Mouse (Mus musculus): ENCODE measurements at regions not wholly inside any gene's neighbourhood (a gene's known extent, or its start where the extent isn't known, plus 50 kb on each side); places are given as distances from the start of the nearest gene placed in this dataset.

GRCm38 (mm10) chr9:103813791-103814190 is 52.2 kb upstream of the Tmem108 start:
- Histone ChIP-seq H3K36me3 (ENCODE audit: insufficient read depth, low read length) (no peaks in the 10 kb centered on the region), H3K9ac (replicated peaks; ENCODE audit: low read depth) (no peak overlapping the region), H3K4me1 (ENCODE audit: insufficient read depth, low read depth, low read length) (no peaks in the 10 kb centered on the region), H3K27me3 (replicated peaks; ENCODE audit: insufficient read depth, low read length) (no peaks in the 10 kb centered on the region), H3K4me2 (replicated peaks; ENCODE audit: low read depth, low read length) (no peak overlapping the region), H3K4me3 (ENCODE audit: low read depth, low read length) (no peak overlapping the region), H3K9me3 (ENCODE audit: low read length) (no peaks in the 10 kb centered on the region), H3K27ac (ENCODE audit: low read length) (no peak overlapping the region)
- WGBS = 81% methylated on average over 9 of the region's 9 CpGs
- TF ChIP-seq CTCF (IDR thresholded peaks at IDR 0.05) = no peak
- no peak for TF ChIP-seq EP300 (IDR thresholded peaks at IDR 0.05)
- no peak for ATAC-seq
- DNase-seq (ENCODE audit: low spot score) = no peak

- Histone ChIP-seq H3K4me1 (ENCODE audit: insufficient read depth, low read depth, low read length) (no peaks in the 10 kb centered on the region), H3K9me3 (ENCODE audit: low read length) (no peaks in the 10 kb centered on the region), H3K9ac (replicated peaks; ENCODE audit: low read depth) (no peak overlapping the region), H3K27ac (ENCODE audit: low read length) (no peak overlapping the region), H3K4me2 (replicated peaks; ENCODE audit: low read depth, low read length) (no peak overlapping the region), H3K27me3 (replicated peaks; ENCODE audit: insufficient read depth, low read length) (no peaks in the 10 kb centered on the region), H3K4me3 (ENCODE audit: low read depth, low read length) (no peak overlapping the region), H3K36me3 (ENCODE audit: insufficient read depth, low read length) (no peaks in the 10 kb centered on the region)
- TF ChIP-seq EP300 (IDR thresholded peaks at IDR 0.05) = no peak
- TF ChIP-seq CTCF (IDR thresholded peaks at IDR 0.05) = no peak
- WGBS = 70% methylated on average over 2 of the region's 2 CpGs
- ATAC-seq (no peak), DNase-seq (ENCODE audit: low spot score) (peak; percentile 13)
These were observed 57.4 kb upstream of the Tmem108 start for GRCm38 (mm10) chr9:103818998-103819397.

GRCm38 (mm10) chr9:103821632-103822031 is 60.0 kb upstream of the Tmem108 start:
- no peaks in the 10 kb centered on the region for H3K4me1 ChIP-seq (ENCODE audit: insufficient read depth, low read depth, low read length)
- H3K4me2 ChIP-seq (replicated peaks; ENCODE audit: low read depth, low read length) = no peak overlapping the region
- no peak for ATAC-seq
- TF ChIP-seq CTCF (IDR thresholded peaks at IDR 0.05) = no peak
- no peak for TF ChIP-seq EP300 (IDR thresholded peaks at IDR 0.05)
- H3K9me3 ChIP-seq (ENCODE audit: low read length) = no peaks in the 10 kb centered on the region
- H3K27ac ChIP-seq (ENCODE audit: low read length) = no peak overlapping the region
- no peaks in the 10 kb centered on the region for H3K36me3 ChIP-seq (ENCODE audit: insufficient read depth, low read length)
- 80% methylated on average over 3 of the region's 3 CpGs for WGBS
- DNase-seq (ENCODE audit: low spot score) = no peak
- H3K27me3 ChIP-seq (replicated peaks; ENCODE audit: insufficient read depth, low read length) = no peaks in the 10 kb centered on the region
- no peak overlapping the region for H3K9ac ChIP-seq (replicated peaks; ENCODE audit: low read depth)
- no peak overlapping the region for H3K4me3 ChIP-seq (ENCODE audit: low read depth, low read length)

- Histone ChIP-seq H3K4me2 (replicated peaks; ENCODE audit: low read depth, low read length) (no peak overlapping the region), H3K4me3 (ENCODE audit: low read depth, low read length) (no peak overlapping the region), H3K27ac (ENCODE audit: low read length) (no peak overlapping the region), H3K9ac (replicated peaks; ENCODE audit: low read depth) (no peak overlapping the region), H3K36me3 (ENCODE audit: insufficient read depth, low read length) (no peaks in the 10 kb centered on the region), H3K9me3 (ENCODE audit: low read length) (no peaks in the 10 kb centered on the region), H3K27me3 (replicated peaks; ENCODE audit: insufficient read depth, low read length) (no peaks in the 10 kb centered on the region), H3K4me1 (ENCODE audit: insufficient read depth, low read depth, low read length) (no peaks in the 10 kb centered on the region)
- DNase-seq (ENCODE audit: low spot score) (no peak), ATAC-seq (no peak)
- TF ChIP-seq CTCF (IDR thresholded peaks at IDR 0.05) = no peak
- TF ChIP-seq EP300 (IDR thresholded peaks at IDR 0.05) = no peak
- WGBS = 74% methylated on average over 3 of the region's 3 CpGs
These were observed 61.9 kb upstream of the Tmem108 start for GRCm38 (mm10) chr9:103823491-103823890.

- Histone ChIP-seq H3K9ac (replicated peaks; ENCODE audit: low read depth) (no peak overlapping the region), H3K4me1 (ENCODE audit: insufficient read depth, low read depth, low read length) (no peaks in the 10 kb centered on the region), H3K4me2 (replicated peaks; ENCODE audit: low read depth, low read length) (no peak overlapping the region), H3K27ac (ENCODE audit: low read length) (no peak overlapping the region), H3K4me3 (ENCODE audit: low read depth, low read length) (no peak overlapping the region), H3K27me3 (replicated peaks; ENCODE audit: insufficient read depth, low read length) (no peaks in the 10 kb centered on the region), H3K36me3 (ENCODE audit: insufficient read depth, low read length) (no peaks in the 10 kb centered on the region), H3K9me3 (ENCODE audit: low read length) (no peaks in the 10 kb centered on the region)
- ATAC-seq = no peak
- 71% methylated on average over 3 of the region's 3 CpGs for WGBS
- TF ChIP-seq CTCF (IDR thresholded peaks at IDR 0.05) (no peak), EP300 (IDR thresholded peaks at IDR 0.05) (no peak)
- no peak for DNase-seq (ENCODE audit: low spot score)
These were observed 79.6 kb upstream of the Tmem108 start for GRCm38 (mm10) chr9:103841199-103841598.

GRCm38 (mm10) chr9:103843836-103844235 is 82.2 kb upstream of the Tmem108 start:
- ATAC-seq = no peak

GRCm38 (mm10) chr9:103845916-103846457 is 84.3 kb upstream of the Tmem108 start:
- H3K4me1 ChIP-seq (ENCODE audit: insufficient read depth, low read depth, low read length) = no peaks in the 10 kb centered on the region
- no peak overlapping the region for H3K4me2 ChIP-seq (replicated peaks; ENCODE audit: low read depth, low read length)
- DNase-seq (ENCODE audit: low spot score) = no peak
- WGBS = 60% methylated on average over 6 of the region's 6 CpGs
- ATAC-seq = no peak
- no peak overlapping the region for H3K27ac ChIP-seq (ENCODE audit: low read length)
- no peak for TF ChIP-seq CTCF (IDR thresholded peaks at IDR 0.05)
- TF ChIP-seq EP300 (IDR thresholded peaks at IDR 0.05) = no peak
- H3K36me3 ChIP-seq (ENCODE audit: insufficient read depth, low read length) = no peaks in the 10 kb centered on the region
- no peak overlapping the region for H3K9ac ChIP-seq (replicated peaks; ENCODE audit: low read depth)
- H3K27me3 ChIP-seq (replicated peaks; ENCODE audit: insufficient read depth, low read length) = no peaks in the 10 kb centered on the region
- H3K4me3 ChIP-seq (ENCODE audit: low read depth, low read length) = no peak overlapping the region
- H3K9me3 ChIP-seq (ENCODE audit: low read length) = no peaks in the 10 kb centered on the region

More at GRCm38 (mm10) chr9:103843836-103844235, 82.2 kb upstream of the Tmem108 start:
- no peak for DNase-seq (ENCODE audit: low spot score)
- Histone ChIP-seq H3K9me3 (ENCODE audit: low read length) (no peaks in the 10 kb centered on the region), H3K9ac (replicated peaks; ENCODE audit: low read depth) (no peak overlapping the region), H3K27me3 (replicated peaks; ENCODE audit: insufficient read depth, low read length) (no peaks in the 10 kb centered on the region), H3K4me2 (replicated peaks; ENCODE audit: low read depth, low read length) (no peak overlapping the region), H3K27ac (ENCODE audit: low read length) (no peak overlapping the region), H3K36me3 (ENCODE audit: insufficient read depth, low read length) (no peaks in the 10 kb centered on the region), H3K4me1 (ENCODE audit: insufficient read depth, low read depth, low read length) (no peaks in the 10 kb centered on the region), H3K4me3 (ENCODE audit: low read depth, low read length) (no peak overlapping the region)
- 52% methylated on average over 8 of the region's 8 CpGs for WGBS
- TF ChIP-seq EP300 (IDR thresholded peaks at IDR 0.05) = no peak
- TF ChIP-seq CTCF (IDR thresholded peaks at IDR 0.05) = no peak

All from lung, postnatal 0 days (tissue).